Mouse (Mus musculus): ENCODE data around the gene Ctsk. TPM values are rescaled to one million over a fixed set of nuclear protein-coding genes. Genes with fewer than 3 reads are reported as not detected.

The Ctsk gene
- polyA plus RNA-seq, 1 experiment = 8.2 TPM

DNA sequence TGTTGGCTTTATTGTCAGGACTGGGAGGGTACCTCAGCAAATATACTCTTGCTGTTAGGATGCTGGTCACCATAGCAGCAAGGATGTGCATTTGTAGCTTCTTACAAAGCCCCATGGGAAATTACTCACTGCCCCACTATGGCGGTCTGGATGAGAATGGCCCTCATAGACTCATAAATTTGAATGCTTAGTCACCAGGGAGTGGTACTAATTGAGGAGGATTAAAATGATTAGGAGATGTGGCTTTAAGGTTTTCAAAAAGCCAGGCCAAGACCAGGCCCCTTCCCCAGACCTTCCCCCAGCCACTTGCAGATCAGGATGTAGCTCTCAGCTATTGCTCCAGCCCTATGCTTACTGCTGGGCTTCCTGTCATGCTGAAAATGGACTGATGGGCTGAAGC is 51.1 kb downstream of the Ctsk start:
- no peak for TF ChIP-seq CTCF (conservative IDR thresholded peaks at IDR 0.05; ENCODE audit: insufficient read depth, insufficient read length, low read depth, low read length)
- no peak for TF ChIP-seq POLR2A (IDR thresholded peaks at IDR 0.05; ENCODE audit: low read depth, low read length)
- Histone ChIP-seq H3K27ac (ENCODE audit: insufficient read depth, low read depth, low read length) (no peak overlapping the region), H3K27me3 (replicated peaks; ENCODE audit: control insufficient read depth, insufficient read depth, low read length) (no peaks in the 10 kb centered on the region), H3K4me1 (ENCODE audit: control insufficient read depth, insufficient read depth, low read length) (no peaks in the 10 kb centered on the region), H3K4me3 (ENCODE audit: insufficient read depth, low read depth, low read length) (no peak overlapping the region), H3K36me3 (ENCODE audit: control insufficient read depth, insufficient read depth, low read length) (no peaks in the 10 kb centered on the region)
- WGBS = 85% methylated on average over 1 of the region's 1 CpGs
- DNase-seq = no peak

DNA sequence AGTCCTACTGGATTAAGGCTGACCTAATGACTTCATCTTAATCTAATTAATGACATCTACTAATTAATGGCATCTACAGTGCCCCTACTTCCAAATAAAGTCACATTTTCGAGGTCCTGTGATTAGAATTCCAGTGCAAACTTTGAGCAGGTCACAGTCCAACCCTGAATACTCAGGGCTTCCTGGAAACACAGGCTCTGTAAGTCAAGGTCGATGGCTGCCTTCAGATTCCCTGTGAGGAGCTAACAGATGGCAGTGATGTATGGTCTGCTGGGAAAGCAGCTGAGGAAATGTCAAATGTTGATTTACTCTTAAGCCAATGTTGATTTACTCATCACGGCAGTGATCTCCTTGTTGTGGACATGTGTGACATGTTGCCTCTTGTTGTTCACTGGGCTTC is 54.9 kb downstream of the Ctsk start:
- H3K27ac ChIP-seq (ENCODE audit: insufficient read depth, low read depth, low read length) = no peak overlapping the region
- no peaks in the 10 kb centered on the region for H3K4me1 ChIP-seq (ENCODE audit: control insufficient read depth, insufficient read depth, low read length)
- peak; percentile 2 for DNase-seq
- WGBS = 37% methylated on average over 3 of the region's 3 CpGs
- H3K4me3 ChIP-seq (ENCODE audit: insufficient read depth, low read depth, low read length) = no peak overlapping the region
- no peaks in the 10 kb centered on the region for H3K27me3 ChIP-seq (replicated peaks; ENCODE audit: control insufficient read depth, insufficient read depth, low read length)
- no peaks in the 10 kb centered on the region for H3K36me3 ChIP-seq (ENCODE audit: control insufficient read depth, insufficient read depth, low read length)
- TF ChIP-seq CTCF (conservative IDR thresholded peaks at IDR 0.05; ENCODE audit: insufficient read depth, insufficient read length, low read depth, low read length) = no peak

Other genes with a start within 250 kb of the Ctsk start
- 0.09 and 0.41 TPM in 2 replicates for gene Bnipl, start 248.1 kb upstream of the Ctsk start, polyA plus RNA-seq (2012; rRNA removed)
- 120 and 155 TPM in 2 replicates for gene Mindy1, start 217.9 kb upstream of the Ctsk start, polyA plus RNA-seq (2012; rRNA removed)
- 25.6 and 27.0 TPM in 2 replicates for gene Prune1, start 217.2 kb upstream of the Ctsk start, polyA plus RNA-seq (2012; rRNA removed)
- 5.6 and 6.3 TPM in 2 replicates for gene Anxa9, start 192.1 kb upstream of the Ctsk start, polyA plus RNA-seq (2012; rRNA removed)
- gene Cers2, start 184.5 kb upstream of the Ctsk start, polyA plus RNA-seq (2012; rRNA removed) = 143 and 173 TPM in 2 replicates
- 11.4 and 11.6 TPM in 2 replicates for gene Setdb1, start 142.1 kb upstream of the Ctsk start, polyA plus RNA-seq (2012; rRNA removed)
- not detected in 2 replicates for gene 4930558C23Rik, start 96.4 kb upstream of the Ctsk start, polyA plus RNA-seq (2012; rRNA removed)
- gene Arnt, start 64.9 kb upstream of the Ctsk start, polyA plus RNA-seq (2012; rRNA removed) = 26.4 and 28.7 TPM in 2 replicates
- gene Ctss, start 27.5 kb downstream of the Ctsk start, polyA plus RNA-seq (2012; rRNA removed) = 8.2 and 18.1 TPM in 2 replicates
- not detected in 2 replicates for gene Hormad1, start 60.4 kb downstream of the Ctsk start, polyA plus RNA-seq (2012; rRNA removed)
- gene Golph3l, start 89.7 kb downstream of the Ctsk start, polyA plus RNA-seq (2012; rRNA removed) = 7.6 and 10.4 TPM in 2 replicates
- 9.9 and 13.2 TPM in 2 replicates for gene Ensa, start 125.7 kb downstream of the Ctsk start, polyA plus RNA-seq (2012; rRNA removed)
- gene Mcl1, start 159.5 kb downstream of the Ctsk start, polyA plus RNA-seq (2012; rRNA removed) = 31.9 and 43.0 TPM in 2 replicates
- gene Adamtsl4, start 188.7 kb downstream of the Ctsk start, polyA plus RNA-seq (2012; rRNA removed) = 5.2 and 6.0 TPM in 2 replicates
- gene Ecm1, start 240.3 kb downstream of the Ctsk start, polyA plus RNA-seq (2012; rRNA removed) = 494 and 636 TPM in 2 replicates